Mouse (Mus musculus) kidney, adult 9 months (tissue): ENCODE data around the gene Cdk13.

ENCODE experiments used
- DNase-seq: peaks from one replicate; pipeline ENCODE4 v3.0.0; 2022

The Cdk13 gene

DNA sequence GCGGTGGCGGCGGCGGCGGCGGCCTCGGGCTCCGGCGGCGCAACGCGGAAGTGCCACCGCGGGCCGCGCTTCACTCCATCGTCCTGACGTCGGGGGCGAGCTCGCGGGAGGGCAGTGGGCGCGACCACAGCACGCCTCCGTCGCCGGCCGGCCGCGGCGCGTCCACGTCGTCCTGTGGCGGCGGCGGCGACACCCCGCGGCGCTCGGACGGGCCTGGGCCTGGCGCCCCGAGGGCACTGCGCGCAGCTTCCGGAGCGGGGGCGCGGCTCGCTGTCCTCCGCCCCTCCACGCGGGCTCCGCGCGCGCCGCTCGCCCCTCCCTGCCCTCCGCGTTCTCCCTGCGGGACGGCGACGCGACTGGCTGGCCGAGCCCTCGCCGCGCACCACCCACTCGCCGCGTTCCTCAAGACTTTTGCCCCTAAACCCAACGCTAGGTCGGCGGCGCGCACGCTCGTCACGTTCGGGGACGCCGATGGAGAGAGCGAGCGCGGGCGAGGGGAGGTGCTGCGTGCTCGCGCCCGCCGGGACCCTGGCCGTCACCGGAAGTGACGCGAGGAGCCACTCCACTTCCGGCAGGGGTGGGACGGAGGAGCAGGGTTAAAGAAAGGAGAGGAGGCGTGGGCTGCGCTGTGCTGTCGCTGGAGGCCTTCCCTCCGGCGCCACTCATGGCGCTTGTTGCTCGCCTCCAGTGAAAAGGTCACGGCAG, at the start of gene Cdk13:
Cdk13 (minus strand) TSS at position 189 of the 705 bp plus-strand sequence.
- peak; percentile 99 for DNase-seq

DNA sequence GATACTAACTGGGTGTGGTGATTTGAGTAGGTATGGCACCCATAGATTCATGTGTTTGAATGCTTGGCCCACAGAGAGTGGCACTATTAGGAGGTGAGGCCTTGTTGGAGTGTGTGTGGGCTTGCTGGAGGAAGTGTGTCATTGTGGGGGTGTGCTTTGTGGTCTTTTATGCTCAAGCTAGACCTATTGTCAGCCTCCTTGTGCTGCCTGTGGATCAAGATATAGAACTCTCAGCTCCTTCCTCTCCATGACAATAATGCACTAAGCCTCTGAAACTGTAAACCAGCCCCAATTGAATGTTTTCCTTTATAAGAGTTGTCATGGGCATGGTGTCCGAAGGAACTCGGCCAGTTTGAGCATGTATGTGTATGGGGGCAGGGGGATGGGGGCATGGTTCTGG, 38.4 kb upstream of the Cdk13 start:
- no peak for DNase-seq

DNA sequence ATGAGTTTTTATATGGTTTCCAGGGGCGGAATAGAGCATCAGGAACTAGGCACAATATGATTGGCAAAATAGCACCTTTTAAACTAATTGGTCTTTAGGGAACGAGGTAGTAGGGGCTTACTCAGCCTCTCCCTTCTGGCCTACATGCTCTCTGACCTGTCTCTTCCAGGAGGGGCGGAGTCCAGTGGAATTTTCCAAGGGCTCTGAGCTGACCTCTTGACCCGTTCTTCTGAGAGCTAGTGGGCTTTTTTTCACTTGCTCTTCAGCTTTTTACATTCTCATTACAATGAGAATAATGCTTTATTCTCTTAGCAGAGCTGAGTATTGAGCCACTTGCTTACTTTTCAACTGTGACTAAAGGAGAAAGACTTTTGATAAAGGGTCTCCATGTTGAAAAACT, 37.9 kb upstream of the Cdk13 start:
- DNase-seq, result no peak

DNA sequence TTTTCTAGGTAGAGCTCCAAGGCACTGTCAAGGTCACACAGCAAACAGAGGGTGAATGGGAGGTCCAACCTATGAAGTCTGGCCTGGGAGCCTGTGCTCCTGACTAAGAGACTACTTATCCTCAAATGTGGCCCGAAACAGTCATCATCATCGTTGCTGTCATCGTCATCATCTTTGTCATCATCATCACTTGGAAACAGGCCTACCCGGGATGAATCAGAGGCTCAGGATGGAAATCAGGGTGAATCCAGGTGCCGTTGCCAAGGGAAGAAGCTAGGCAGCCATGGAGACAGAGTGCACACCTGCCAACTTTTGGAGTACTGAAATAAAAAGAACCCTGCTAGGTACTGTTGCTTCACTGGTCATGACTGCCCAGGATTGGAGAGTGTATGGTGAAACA, 34.2 kb upstream of the Cdk13 start:
- no peak for DNase-seq

DNA sequence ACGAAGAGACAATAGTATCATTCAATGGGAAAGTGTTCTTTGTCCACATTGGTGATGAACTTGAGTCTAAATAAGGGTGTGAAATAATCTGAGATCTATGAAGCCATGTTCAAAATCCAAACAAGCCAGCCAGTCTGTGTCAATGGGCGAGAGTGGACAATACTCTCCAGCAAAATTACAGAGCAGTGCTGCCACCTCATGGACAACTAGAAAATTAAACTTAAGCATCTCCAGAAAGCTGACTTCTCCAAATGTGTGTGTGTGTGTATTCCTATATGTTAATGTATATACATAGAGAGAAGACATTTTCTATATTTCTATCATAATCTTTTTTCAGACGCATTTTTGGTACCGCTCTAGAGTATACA, 33.6 kb upstream of the Cdk13 start:
- DNase-seq, result peak; percentile 62

DNA sequence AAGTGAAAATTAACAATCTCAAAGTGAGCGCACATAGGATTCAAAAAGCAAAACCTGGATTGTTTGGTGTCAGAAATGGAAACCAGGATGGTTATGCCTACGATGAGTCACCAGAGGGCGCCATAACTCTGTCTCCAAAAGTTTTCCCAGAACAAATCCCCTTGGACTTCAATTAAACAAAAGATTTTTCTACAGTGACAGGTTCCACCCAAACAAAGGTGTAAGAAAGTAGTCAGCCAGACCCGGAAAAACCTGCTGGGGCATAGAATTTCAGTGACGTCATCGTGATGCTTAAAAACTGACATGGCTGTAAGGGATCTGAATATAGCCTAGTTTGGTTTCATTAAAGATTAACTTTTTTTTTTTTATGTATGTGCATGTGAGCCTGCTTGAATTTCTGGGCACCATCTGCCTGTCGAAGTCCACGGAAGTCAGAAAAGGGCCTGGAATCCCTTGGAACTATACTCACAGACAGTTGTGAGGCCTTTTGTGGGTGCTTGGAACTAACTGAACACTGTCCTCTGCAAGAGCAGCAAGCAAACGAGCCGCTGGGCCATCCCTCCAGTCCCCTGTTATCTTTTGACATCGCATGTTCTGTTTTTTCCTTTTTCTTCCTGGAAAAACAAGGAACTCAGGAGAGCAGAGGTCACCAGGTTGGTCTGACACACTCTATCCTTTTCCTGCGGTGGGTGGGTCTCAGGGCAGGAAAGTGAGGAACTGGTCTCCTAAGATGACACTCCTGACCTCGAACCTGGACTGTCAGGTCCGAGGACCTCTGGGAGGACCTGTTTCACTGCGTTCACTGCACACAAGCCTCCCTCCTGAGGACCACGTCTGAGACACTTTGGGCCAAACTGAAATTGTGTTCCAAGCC, 33.0 kb upstream of the Cdk13 start:
- DNase-seq, result peak; percentile 40

DNA sequence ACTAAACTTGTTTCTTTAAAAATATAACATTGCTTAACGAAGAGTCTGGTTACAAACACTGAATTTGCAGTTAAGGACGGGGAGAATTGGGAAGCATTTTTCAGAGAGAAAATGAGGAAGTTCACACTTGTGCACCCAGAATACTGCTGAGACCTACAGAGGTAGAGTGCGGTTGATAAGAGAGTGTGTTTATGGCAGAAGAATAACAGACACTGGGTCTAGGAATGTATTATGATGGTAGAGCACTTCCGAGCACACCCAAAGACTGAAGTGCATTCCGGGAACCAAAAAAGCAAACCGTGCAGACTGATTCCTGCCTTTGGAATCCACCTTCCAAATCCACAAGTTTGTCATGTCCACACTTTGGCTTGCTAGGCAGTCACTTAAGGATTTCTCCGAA, 31.9 kb upstream of the Cdk13 start:
- DNase-seq, result no peak

DNA sequence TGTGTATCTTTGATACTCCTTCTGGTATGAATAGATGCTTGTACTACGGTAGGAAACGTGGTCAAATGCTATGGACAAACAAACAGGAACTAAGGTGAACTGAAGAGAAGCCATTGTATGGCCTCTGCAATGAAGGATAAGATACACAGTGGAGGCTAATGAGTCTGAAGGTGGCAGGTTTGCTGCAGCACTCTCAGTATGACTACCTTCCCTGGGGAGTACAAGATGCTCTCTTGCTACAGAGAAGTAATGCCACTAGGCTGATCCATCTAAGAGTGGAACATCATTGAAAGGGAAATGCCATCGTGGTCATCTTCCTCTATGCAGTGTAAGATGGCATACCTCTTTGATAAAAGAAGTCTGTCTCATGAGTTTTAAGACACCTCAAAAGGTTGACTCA, 28.0 kb upstream of the Cdk13 start:
- DNase-seq, result no peak

DNA sequence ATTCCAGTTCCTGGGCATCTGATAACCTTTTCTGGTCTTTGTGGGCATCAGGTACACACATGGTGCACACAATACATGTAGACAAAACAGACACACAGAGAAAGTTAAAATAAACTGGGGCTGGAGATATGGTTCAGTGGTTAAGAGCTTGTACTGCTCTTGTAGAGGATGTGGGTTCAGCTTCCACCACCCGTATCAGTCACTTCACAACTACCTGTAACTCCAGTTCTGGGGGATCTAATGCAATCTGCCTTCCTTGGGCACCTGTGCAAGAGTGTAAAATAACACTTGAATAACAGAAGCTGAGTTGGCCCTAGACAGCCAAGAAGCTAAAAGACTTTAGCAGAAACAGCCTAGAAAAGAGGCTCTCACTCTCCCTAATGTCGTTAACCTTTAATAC, 12.3 kb upstream of the Cdk13 start:
- DNase-seq, result no peak

DNA sequence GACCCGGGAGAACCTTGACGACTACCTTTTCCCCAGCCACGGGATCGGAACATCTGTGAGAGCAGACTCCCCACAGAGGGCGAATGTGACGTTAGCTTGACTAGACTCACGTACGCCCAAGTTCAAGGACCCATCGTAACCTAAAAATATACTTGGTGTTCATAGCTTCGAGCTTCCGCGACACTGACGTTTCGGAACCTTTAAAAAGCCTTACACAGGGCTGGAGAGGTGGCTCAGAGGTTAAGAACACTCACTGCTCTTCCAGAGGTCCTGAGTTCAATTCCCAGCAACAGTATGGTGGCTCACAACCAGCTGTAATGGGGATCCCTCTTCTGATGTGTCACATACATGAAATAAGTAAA, 698 bp upstream of the Cdk13 start:
- DNase-seq, result no peak

DNA sequence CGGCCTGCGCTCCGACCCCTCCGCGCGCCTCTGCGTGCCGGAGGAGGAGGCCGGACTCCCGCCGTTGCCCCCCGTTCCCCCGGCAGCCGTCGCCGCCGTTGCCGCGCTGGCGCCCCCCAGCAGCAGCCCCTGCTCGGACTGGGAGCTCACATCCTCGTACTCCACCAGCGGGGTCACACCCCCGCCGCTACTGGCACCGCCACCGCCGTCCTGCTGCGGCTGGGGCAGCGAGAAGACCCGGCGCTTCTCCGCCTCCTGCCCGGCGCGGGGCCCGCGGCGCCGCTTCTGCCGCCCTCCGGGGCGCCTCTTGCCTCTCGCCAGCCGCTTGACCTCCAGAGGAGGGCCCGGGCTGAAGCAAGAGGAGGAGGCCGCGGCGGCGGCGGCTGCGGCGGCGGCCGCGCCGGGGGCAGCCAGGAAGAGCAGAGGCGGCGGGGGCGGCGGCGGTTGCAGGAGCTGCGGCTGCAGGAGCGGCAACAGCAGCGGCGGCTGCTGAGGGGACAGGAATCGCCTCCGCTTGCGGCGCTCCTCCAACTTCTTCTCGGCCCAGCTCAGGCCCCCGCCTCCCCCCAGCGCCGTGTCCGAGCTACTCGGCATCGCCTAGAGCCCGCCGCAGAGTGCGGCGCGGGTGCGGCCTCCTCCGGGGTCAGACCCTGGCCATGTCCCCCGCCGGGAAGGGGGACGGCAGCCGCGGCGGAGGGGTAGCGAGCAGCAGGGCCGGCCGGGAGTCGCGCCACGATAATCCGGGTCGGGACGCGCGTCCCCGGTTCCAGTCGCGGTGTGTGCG, 647 bp downstream of the Cdk13 start:
- DNase-seq, result peak; percentile 41

DNA sequence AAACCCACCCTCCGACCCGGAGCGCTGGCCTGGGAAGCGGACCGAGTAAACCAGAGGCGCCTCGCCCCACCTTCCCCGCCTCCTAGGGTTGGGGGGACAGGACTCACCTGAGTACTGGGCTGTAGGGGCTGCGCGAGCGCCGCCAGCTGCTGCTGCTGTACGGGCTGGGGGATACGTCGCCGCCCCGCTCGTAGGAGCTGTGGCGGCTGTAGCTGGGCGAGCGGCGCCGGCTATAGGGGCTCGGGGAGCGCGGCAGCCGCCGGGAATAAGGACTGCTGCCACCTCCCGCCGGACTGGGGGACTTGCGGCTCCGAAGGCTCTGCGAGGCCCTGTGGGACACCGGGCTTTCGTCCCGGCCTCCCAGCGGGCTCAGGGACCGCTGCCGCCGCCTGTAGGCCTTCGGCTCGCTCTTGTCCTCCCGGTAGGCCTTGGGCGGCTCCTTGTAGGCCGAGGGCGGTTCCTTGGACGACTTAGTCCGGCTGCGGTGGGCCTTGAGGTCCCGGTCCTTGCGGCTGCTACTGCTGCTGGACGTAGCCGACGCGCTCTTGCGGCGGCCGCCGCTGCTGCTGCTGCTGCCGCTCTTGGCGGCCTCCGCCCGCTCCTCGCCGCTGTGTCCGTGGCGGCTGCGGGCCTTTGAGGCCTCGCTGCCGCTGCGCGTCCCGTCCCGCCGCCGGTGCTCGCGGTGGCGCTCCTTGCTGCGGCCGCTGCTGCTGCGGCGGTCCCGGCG, 1.4 kb downstream of the Cdk13 start:
- peak; percentile 73 for DNase-seq

DNA sequence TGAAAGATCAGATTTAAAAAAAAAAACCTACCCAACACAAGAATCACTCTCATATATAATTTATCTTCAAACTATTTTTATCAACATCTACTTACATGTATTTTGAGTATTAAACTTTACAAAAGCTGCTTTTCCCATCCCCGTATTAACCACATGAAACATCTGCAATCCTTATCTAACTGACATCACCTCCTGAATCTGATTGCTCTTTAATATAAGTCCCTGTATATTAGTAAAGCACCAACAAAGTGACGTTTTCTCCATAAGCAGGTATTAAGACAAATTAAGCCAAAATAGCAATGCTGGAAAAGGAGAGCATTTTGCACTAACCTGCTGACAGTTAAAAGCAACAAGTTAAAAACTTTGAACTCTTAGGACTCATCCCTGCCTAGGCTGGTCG, 2.0 kb downstream of the Cdk13 start:
- no peak for DNase-seq

DNA sequence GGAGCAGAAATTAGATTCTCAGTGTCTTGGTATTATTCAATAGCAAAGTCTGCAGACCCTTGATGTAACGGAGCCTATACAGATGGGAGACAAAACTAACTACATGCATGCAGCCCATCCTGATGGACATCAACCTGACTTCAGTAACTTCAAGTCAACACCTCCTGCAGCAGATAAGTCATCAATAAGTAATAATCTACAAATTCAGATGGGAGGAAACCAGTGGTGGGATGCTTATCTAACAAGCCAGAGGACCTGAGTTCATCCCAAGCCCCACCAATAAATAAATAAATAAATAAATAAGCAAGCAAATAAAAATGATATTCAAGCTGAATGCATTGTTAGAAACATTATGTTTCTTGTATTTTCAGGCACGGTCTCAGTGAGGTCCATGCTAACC, 5.2 kb downstream of the Cdk13 start:
- no peak for DNase-seq

DNA sequence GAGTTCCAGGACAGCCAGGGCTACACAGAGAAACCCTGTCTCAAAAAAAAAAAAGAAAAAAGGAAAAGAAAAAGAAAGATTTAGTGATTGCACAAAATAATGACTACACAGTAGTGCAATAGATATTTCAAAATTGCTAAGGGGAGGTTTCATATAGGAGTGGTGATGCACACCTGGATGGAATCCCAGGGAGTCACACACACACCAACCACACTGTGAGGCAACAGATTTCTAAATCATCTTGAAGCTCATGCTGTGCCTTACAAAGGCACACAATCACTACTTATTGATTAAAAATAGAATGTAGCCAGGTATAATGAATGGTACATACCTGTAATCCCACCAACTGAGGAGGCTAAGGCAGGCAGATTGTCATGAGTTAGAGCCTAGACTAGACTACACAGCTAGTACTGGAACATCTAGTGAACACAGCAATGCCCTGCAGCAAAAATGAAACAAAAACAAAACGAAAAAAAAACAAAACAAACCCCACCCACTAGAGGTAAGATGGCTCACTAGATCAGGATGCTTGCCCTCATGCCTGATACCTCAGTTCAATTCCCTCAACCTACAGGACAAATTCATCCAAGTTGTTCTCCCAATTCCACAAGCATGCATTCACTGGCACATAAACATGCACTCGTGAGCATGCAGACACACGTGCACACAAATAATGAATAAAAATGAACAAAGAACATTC, 9.0 kb downstream of the Cdk13 start:
- DNase-seq, result no peak

DNA sequence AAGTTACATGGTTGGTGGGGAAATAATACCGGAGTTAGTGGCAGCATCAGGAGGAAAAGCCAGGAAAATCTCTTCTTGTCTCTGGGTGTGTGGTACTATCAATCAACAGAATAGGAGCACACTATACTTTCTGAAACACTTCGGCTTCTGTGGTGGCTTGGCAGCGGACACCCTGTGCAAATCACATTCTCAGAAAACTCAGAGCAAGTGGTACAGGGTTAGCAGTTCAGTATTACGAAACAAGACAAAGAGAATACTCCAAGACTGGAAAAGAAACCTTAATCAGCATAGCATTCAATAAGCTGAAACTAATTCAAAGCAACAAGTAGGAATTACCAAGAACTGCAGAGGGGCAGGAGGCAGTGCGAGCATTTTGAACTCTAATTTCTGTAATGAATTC, 21.3 kb downstream of the Cdk13 start:
- no peak for DNase-seq

DNA sequence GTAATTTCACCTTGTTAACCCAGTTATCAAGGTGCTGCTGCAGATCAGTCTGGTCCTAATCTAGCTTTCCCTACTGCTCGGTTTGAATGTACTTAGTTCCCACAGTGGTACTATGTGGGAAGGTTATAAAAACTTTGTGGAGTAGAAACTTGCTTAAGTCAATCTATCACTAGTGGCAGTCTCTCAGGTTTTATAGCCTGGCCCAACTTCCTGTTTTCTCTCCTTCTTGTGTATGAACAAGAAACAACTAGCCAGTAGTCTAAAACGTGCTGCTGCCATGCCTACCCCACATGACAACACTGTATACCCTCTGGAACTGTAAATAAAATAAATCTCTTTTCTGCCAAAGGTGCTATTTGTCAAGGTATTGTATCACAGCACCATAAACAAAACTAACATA, 25.0 kb downstream of the Cdk13 start:
- DNase-seq, result no peak

DNA sequence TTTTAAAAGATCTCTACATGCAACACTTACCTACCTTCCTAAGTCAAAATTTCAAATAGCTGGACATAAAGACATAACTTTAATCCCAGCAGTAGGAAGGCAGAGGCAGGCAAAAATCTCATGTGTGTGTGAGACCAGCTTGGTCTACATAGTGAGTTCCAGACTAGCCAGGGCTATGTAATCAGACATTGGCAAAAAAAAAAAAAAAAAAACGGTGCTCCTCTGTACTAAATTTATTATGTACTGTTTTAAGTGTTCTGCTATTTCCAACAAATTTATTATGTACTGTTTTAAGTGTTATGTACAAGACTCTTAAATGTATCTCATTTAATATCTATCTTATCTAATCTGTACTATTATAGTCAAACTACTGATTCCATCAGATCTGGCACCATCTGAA, 28.6 kb downstream of the Cdk13 start:
- no peak for DNase-seq

DNA sequence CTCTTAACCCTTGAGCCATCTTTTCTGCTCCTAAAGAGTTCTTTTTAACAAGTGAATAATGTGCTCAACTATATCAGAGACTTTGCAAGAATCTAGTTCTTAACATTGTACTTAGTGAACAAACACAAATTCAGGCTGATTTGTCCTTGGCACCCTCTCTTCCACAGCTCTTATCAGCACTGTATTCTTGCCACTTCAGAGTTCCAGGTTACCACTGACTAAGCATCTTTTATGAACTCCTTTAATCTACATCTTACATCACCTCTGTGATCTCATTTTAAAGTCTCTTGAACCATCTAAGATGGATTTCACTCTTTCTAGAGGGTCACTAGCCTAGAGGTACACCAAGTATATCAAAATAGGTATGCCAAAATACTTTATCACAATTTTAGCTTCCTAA, 29.5 kb downstream of the Cdk13 start:
- no peak for DNase-seq

DNA sequence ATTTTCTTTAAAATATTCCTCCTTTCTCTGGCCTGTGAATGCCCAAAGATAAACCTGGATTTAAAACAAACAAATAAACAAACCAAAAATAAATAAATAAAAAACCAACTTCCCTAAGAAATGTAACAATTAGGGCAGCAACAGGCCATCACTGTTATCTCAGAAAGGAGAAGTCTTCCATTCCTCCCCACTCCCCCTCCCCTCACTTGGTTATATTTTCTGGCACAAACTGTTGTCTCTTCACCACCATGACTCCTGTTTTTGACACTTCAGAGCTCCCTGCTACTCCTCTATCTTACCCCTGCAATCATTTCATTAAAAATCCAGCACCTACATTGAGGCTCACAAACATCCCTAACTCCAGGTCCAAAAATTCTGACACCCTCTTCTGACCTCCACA, 31.8 kb downstream of the Cdk13 start:
- DNase-seq, result no peak

DNA sequence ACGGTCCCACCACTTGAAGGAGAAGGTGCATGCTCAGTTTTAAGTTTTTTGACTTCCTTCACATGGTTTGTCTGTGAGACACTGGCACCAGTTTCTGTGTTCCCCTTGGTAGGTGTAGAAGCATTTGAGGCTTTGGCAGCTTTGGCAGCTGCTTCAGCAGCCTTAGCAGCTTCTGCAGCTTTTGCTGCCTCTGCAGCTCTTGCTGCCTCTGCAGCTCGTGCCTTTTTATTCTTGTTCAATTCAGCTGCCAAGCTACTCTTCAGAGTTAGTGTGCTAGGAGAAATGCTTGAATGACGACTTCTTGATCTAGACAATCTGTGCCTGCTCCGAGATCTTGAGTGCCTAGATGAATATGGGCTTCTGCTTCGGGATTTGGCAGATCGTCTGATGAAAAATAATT, 32.3 kb downstream of the Cdk13 start:
- no peak for DNase-seq

DNA sequence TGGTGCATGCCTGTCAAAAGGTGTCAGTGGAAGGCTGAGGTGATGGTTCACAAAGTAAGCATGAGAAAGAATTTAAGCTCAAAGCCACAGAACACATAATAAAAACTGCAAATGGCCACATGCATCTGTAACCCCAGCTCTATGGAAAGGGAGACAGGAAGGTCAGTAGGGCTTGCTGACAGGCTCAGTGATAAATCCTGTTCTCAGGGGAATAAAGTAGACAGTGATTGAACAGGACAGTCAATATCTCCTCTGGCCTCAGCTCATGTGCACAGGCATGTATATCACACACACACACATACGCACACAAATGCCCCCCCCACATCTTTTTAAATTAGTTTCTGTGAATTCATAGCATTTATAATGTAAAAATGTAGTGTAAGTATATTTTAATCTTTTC, 42.5 kb downstream of the Cdk13 start:
- DNase-seq, result no peak

DNA sequence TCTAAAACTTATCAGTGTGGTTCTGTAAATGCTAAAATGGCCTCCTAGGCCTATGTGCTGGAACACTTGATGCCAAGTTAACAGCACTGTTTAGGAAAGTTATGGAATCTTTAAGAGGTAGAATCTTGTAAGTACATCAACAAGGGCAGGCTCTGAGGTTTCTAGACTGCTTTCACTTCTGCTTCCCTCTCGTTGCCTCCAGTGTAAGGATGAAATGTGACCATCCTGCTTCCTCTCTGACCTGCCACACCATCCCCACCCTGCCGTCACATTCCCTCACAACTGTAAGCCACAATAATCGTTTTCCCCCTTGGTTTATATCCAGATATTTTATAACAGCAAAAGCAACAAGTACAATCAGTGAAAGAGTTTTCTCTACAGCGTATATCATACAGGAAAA, 49.9 kb downstream of the Cdk13 start:
- no peak for DNase-seq
